Mouse (Mus musculus) spleen, postnatal 14 days (tissue): ENCODE measurements around the gene Cd300a.

Experiments used
- DNase-seq, 2 experiments: peaks; one replicate each; pipeline ENCODE4 v3.0.0; 2021 to 2022; ENCODE audit warnings: low spot score in 2 of 2

The Cd300a gene

GRCm38 (mm10) chr11:114889991-114890518 is at the start of gene Cd300a:
Gene Cd300a, plus strand, starts transcription at chr11:114890041.
- DNase-seq: no peak

GRCm38 (mm10) chr11:114843818-114844463 is 45.9 kb upstream of the Cd300a start:
- no peak for DNase-seq

DNA sequence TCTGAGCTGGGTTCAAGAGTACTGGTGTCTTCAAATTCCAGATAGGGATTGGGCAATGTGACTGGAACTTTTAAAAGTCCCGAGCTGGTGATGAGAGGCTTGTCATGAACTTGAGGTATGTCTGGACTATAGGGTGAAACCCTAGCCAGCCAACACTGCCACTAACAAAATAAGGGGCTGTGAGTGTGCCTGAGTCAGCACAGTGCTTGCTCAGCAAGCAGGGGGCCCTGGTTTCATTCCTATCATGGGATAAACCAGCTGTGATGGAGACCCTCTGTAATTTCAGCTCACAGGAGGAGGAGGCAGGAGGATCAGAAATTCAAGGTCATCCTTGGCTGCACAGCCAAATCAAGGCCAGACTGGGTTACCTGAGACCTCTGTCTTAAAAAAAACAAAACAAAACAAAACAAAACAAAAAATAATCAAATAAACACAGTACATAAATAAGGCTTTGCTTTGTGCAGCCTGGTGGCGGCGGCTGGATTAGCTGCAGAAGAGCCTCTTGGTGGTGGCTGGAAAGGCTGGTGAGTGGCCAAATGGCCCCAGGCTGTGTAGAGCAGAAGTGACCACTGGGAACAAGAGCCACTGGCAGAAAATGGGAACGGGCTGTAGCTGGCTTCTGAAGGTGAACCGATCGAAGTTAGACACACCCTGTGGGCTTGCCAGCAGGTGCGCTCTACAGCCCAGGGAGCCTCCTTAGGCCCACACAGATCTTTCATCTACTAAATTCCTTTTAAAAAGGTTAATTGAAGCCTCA is 45.2 kb upstream of the Cd300a start:
- DNase-seq: no peak

DNA sequence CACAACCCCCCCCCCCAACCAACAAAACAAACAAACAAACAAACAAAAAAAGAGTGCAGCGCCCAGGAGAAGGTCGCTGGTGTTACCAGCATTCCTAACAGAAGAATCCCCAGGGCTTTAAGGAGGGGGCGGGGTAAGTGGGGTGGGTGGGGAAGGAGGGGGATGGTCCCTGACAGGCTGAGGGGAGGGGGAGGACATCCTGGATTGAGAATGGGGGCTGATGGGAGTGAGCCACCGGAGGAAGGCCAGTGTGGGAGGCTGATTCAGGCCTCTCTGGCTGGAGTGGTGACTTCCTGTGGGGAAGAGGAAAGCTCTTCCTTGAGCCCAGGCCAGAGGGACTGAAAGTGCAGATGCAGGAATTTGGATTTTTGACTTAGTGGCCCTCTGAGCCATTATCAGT is 43.5 kb upstream of the Cd300a start:
- no peak for DNase-seq

DNA sequence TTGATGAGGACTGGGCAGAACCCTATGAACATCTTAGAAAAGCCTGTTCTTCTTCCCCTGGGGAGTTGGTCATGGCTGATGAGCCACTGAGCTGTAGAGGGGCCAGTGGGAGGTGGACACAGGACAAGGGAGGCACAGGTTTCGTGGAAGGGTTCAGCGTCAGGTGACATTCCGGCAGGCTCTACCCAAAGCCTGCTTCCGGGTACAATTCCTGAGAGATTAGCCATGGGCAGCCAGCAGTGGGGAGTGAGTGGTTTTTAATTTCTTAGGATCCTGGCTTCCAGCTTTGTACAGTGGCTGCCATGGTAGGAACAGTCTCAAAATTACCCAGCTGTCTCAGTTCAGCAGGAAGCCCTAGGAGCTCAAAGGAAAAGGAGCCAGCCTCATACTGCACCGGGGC is 42.8 kb upstream of the Cd300a start:
- DNase-seq: no peak

DNA sequence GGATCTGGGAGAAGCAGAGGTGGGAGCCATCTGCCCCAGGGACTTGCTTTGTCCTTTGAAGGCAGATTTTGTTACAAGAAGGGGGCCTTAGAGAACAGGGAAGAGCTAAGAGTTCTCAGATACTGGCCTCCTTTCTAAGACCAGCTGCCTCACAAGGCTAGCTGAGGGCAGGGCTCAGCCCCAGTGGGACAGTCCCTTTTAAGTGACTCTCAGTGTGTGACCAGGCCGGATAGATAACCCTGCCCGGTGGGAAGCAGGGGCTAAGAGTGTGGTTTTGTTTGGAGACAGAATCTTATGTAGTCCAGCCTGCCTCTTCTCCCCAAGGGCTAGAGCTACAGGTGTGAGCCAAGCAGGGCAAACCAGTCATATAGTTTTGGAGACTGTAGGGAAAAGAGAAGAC is 40.3 kb upstream of the Cd300a start:
- no peak for DNase-seq

- DNase-seq: no peak
Observed at GRCm38 (mm10) chr11:114850066-114850451, 39.8 kb upstream of the Cd300a start.

DNA sequence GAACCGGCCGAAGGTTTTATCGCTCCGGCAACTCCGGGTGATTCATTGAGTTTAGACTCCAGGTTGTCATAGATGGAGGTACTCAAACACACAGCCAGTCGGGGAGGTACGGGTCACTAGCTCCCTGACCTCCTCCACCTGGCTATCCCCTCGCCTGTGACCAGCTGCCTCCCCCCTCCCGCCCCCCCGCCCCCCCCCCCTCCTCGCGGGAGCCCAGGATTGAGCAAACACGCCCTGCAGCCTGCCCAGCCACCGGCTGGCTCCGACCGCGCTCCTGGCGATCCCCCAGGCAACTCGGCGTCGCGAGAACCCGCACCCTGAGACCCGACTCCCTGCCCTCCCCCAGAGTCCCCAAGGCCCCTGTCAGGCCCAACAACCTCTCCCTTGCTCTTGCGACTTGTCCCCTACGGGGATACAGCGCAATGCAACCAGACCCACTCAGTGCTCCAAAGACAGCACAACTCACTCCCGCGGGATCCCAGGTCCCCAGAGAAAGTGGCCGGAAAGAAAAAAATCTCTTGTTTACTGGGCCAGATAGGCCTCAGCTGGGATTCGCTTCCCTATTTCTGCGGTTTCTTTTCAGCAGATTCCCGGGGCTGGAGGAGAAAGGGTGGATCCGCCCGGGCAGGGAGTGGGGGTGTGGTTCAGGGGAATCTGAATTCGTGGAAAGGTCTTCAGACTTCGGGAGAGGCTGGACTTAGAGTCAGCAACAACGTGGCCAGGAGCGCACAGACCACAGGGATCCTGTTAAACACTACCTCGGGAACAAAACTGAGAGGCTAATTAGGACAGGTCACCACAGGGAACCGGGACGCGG is 39.2 kb upstream of the Cd300a start, which contains the start of gene Gprc5c:
Gprc5c (plus strand) TSS at position 701 of the 817 bp plus-strand sequence.
- no peak for DNase-seq

DNA sequence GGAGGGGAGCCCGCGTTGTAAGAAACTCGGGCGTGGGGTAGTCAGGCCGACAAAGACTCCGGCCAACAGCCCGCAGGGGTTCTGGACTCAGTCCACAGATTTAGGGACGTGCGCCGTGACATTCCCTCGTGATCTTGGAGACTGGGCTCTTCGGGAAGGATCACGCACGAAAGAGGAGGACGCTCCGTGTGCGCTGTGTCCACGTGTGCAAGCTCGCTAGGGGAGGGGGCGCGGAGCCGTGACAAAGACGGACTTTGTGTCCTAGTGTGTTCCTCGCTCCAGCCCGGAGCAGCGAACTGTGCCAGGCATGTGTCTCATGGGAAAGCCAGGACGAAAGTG is 38.6 kb upstream of the Cd300a start:
- no peak for DNase-seq

DNA sequence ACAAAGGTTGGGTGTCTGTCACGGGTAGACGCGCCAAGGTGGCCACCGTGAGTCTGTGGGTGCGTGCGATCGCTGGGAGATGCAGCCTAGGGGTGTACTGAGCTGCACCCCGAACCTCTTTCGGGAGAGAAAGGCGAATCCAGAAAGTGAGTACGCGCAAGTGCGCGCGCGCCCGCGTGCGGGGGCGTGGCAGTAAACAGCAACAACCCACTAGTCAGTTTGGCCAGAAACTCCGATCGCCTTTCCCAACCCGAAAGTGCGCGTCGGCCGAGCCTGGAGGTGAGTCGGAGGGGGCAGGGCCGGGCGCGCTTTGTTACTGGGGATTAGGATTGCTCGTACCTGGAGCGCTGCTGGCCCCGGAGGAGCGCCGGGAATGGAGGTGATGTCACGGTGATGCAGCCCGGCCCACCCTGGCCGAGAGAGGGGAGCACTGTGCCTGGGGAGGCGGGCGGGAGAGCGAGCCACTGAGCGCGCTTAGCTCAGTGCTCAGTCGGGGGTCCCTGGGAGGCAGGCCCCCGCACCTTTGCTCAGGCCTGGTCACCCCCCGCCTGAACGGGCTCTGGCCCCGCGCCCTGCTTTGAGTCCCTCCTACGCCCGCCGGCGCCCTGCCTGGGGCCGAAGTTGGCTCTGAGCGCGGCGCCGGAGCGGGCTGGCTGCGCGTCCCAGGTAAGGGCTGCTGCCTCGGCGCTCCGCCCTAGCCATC is 38.1 kb upstream of the Cd300a start:
- no peak for DNase-seq

- DNase-seq: no peak
Observed at GRCm38 (mm10) chr11:114852311-114853173, 37.3 kb upstream of the Cd300a start.

- DNase-seq: no peak
Observed at GRCm38 (mm10) chr11:114853174-114853838, 36.5 kb upstream of the Cd300a start.

- no peak for DNase-seq
Observed at GRCm38 (mm10) chr11:114854581-114854980, 35.3 kb upstream of the Cd300a start.

GRCm38 (mm10) chr11:114856125-114856524 is 33.7 kb upstream of the Cd300a start:
- DNase-seq: no peak

- peak in 1 of 2 experiments; percentile 44 for DNase-seq
Observed at GRCm38 (mm10) chr11:114858641-114859040, 31.2 kb upstream of the Cd300a start.

DNA sequence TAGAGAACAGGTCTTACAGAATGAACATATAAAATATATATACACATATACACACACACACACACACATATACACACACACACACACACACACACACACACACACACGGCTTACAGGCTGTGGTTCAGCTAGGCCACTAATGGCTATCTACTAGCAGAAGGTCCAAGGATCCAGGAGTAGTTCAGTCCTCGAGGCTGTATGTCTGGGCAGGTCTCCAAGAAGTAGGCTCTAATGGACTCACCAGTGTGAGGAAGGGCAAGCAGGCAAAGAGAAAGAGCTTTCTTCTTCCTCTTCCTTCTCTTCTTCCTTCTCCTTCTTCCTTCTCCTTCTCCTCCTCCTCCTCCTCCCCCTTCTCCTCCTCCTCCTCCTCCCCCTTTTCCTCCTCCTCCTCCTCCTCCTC is 28.8 kb upstream of the Cd300a start:
- no peak for DNase-seq

DNA sequence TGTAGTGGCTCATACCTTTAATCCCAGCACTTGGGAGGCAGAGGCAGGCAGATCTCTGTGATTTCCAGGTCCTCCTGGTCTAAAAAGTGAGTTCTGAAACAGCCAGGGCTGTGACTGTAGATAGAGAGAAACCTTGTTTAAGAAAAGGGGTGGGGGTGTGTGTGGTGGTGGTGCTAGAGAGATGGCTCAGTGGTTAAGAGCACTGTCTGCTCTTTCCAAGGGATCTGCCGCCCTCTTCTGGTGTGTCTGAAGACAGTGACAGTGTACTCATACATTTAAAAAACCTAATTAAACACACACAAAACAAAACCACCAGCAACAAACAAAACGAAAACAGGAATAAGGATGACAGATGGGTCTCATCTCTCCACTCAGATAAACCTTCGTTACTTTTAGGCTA is 27.2 kb upstream of the Cd300a start:
- DNase-seq: no peak

- DNase-seq: no peak
Observed at GRCm38 (mm10) chr11:114863918-114864420, 25.9 kb upstream of the Cd300a start.

GRCm38 (mm10) chr11:114865999-114866398 is 23.8 kb upstream of the Cd300a start:
- no peak for DNase-seq
